23 mouse cellular contexts compared by ENCODE assay signal in the genomic region with DNA sequence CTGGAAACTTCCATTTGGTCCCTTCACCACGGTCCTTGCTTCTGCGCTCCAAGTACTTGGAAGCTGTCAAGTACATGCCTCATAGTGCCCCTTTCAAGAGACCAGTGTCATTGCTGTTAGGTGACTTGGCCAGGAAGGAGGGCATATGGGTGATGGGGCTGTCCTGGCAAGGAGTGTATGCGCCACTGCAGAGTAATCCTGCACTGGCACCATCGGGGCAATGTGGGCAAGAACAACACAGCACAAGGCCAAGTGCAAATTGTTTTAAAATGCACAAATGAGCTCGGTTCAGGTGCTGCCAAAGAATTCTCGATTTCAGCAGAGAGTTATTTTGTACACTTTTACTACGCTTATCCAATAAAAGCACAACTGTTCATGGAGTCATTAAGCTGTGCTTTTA.
"Had no signal": no experiment of that assay in that cellular context is flagged by ENCODE, and none has a peak within 500 bp of the region (broad histone marks: within the 10 kb centered on the region; RNA-seq: fewer than 3 reads in every experiment).

No protein-coding gene starts in this region.

- H3K4me3 ChIP-seq: gastrocnemius, adult 2 months; heart, embryonic 10.5 days; heart, embryonic 12.5 days; hindbrain, embryonic 10.5 days; hindbrain, embryonic 12.5 days; intestine, embryonic 15.5 days; limb, embryonic 10.5 days; limb, embryonic 12.5 days; liver, embryonic 13.5 days; liver, embryonic 15.5 days had no signal

- H3K27ac ChIP-seq: gastrocnemius, adult 2 months; heart, embryonic 10.5 days; hindbrain, embryonic 10.5 days; hindbrain, embryonic 12.5 days; hindbrain, embryonic 14.5 days; intestine, embryonic 15.5 days; limb, embryonic 10.5 days; limb, embryonic 12.5 days; liver, embryonic 13.5 days; liver, embryonic 15.5 days had no signal

- DNase-seq: gastrocnemius, adult 2 months; gastrocnemius, postnatal 10 days; gastrocnemius, postnatal 25 days; heart, adult 18-20 months; heart, postnatal 10 days; heart, postnatal 4 days; kidney, adult 18-20 months; kidney, adult 8-10 months; kidney, postnatal 10 days; kidney, postnatal 25 days; kidney, postnatal 4 days; liver; liver, embryonic 13.5 days; liver, postnatal 0 days had no signal
